Mouse (Mus musculus): ENCODE measurements at regions not wholly inside any gene's neighbourhood (a gene's known extent, or its start where the extent isn't known, plus 50 kb on each side); places are given as distances from the start of the nearest gene placed in this dataset.
A peak's percentile ranks its signal among the peaks of the same experiment; 100 is the strongest.

DNA sequence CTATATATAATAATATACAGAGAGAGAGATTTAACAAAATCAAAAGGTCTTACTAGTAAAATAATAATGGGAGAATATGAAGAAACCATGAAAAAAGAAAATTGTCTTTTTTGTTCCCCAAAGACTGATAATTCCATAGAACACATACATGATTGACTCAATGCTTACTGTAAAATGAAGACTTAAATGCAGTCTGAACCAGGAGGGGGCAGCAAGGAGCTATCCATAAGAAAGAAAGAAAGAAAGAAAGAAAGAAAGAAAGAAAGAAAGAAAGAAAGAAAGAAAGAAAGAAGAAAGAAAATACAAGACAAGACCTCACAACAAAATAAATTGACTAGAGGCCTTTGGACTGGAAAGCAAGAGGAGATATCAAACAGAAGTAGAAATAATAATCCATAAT is 868.8 kb upstream of the Acvr2a start:
- no peak for DNase-seq (ENCODE audit: low read depth)

DNA sequence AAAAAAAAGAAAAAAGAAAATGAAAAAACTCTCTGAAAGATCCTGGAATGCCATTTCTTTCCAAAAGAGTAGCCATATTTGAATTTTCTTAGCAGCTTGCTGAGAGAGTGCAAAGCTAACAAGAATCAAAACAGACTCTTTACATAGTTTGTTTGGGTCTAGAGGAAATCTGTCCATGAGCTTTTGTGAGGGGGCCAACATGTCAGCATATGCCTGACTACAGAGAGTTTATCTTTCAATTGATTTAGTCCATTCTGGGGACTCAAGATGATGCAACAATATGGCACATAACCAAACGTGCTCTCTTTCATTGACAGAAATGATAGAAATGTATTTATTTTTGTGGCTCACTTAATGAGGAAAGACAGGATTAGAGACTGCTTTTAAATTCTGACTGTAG is 822.8 kb upstream of the Acvr2a start:
- DNase-seq (ENCODE audit: low read depth), result no peak

DNA sequence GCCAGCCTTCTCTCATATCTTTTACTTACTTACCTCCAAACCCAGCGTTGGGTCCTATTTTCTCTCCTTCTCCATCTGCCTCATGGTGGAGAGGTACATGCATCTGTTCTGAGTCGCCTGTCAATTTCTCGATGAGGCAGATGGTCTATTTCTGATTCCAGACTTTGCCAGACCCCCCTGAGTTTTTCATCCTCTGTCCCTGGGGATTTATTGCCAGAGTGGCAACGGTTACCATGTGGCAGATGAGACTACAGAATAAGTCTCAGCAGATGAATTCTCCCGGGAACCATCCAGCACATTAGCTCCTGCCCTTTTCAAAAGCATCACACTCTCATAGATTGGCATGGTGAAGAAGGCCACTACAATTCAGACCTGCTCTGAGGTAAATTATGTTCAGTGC is 819.7 kb upstream of the Acvr2a start:
- no peak for DNase-seq (ENCODE audit: low read depth)

DNA sequence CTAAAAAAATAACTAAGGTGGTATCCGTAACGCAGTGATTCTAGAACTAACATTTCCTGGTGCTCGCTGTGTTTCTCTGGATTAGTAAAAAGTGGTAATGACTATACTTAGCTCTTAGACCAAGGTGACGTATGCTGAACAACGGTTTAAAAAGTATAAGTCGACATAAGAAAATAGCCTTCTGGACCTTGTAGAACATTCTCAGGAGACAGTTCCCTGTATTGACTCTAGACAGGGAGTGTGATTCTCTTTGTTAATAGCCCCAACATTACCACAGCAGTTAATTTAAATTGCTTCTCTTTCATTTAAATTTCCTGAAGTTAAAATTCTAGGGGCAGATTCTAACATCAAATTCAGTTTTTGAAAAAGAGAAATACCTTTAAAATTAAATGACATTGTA is 812.7 kb upstream of the Acvr2a start:
- no peak for DNase-seq (ENCODE audit: low read depth)

DNA sequence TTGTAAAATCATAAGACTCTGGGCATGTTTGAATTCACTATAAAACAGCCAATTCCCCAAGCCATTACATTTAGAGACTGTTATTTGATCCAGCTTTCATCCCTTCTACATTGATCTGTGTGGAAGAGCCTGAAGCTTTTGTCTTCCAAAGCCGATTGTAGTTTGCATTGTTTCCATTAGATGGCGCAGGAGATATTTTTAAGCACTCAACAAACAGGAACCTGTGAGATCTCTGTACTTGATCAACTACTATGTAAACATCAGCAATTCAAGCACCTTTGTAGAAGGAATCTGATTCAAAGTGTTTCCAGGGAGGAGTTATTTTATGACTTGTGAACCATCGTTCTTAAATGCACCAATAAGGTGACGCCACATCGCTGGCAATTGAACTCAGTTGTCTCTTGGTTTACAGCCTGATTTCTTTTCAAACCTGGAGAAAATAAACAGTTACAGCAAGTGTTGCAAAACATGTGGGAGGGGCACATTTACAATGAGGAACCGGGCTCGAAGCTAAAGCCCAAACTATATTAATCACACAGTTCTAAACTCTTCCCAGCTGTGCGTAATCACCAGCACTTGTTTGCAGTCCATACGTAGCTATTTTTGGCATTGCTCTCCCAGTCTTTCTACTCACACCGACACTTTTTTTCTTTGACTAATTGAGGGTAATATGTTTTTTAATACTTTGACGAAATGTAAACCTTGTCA is 812.0 kb upstream of the Acvr2a start:
- peak; percentile 73 for DNase-seq (ENCODE audit: low read depth)

DNA sequence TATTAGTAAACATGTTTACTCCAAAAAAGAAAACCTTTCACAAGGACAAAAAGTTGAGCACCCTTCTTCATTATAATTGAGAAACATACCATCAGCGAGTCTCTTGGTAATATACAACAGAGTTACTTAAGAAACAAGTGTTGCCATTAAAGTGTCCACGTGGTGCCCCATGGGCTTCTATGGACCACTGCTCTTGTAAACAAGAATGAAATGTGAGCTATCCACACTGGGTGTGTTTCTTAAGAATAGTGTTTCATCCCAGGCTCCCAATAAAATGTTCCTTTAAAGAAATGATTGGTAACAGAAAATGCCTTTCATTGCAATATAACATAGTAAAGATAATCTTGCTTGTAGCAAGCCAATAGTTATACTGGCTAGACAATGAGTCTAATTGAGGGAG is 803.6 kb upstream of the Acvr2a start:
- no peak for DNase-seq (ENCODE audit: low read depth)

DNA sequence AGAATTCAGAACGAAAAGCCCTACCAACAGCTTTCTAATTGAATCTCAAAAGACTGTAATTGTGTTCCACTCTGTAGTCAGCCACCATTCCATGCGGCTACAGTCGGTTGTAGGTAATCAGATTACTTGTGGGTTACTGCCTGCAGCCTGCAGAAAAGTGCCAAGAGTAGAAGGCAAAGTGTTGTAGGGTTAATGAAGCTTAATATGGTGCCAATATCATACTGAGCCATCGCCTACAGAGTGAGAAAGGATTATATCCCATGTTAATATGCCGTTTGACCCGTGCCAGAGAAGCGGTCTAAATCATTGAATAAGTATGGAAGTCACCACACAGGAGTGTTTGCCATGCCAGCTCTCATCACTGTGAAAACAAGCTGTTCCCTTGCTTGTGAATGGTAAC is 786.4 kb upstream of the Acvr2a start:
- no peak for DNase-seq (ENCODE audit: low read depth)

DNA sequence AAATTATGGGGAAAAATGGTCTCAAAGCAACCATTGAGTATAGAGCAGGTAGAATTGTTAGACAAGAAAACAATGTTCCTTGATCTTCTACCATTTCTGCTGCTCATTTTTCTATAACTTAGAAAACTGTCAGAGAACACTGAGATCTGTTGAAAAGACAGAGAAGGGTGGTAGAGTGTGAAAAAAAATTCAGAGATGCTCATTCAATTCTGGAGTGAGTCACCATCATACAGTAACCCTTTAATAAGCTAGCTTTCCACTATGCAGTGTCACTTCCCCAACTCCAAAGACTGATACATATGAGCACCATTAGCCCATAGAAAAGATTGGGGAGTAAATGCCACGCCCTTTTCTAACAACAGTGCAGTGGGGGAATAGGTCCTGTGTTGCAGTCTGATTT is 752.5 kb upstream of the Acvr2a start:
- no peak for DNase-seq (ENCODE audit: low read depth)

DNA sequence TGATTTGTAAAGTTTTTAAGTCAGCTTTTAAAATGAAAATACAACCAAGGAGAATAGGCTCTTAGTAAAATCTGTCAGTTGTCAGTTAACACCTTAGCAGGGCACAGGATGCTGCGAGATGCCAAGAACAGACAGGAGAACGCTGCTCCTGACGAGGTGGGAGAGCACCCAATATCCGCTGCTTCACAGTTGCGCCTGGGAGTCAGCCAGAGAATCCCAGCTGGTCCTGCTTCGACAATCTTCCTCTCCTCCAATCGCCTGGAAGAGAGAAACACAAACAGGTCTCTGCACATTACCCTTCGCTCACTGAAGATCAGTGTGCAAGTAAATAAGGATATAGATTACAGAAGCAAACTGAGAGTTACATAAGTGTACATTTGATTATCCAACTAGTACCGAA is 750.5 kb upstream of the Acvr2a start:
- DNase-seq (ENCODE audit: low read depth), result no peak

DNA sequence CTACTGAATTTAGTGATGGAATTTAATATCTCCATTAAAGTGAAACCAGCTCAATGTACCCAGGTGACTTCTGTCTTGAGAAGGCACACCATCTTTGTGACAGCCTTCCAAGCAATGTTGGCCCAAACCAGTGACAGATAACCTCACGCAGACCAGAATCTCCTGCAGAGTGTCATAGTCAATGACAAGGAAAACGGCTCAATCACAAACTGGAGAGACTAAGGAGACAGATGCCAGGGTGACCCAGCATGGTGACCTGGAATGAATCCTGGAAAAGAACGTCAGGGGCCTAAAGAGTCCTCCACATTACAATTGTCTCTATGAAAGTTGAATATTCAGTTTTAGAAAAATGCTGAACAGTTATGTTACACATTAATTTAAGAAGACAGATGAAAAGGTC is 748.7 kb upstream of the Acvr2a start:
- no peak for DNase-seq (ENCODE audit: low read depth)

DNA sequence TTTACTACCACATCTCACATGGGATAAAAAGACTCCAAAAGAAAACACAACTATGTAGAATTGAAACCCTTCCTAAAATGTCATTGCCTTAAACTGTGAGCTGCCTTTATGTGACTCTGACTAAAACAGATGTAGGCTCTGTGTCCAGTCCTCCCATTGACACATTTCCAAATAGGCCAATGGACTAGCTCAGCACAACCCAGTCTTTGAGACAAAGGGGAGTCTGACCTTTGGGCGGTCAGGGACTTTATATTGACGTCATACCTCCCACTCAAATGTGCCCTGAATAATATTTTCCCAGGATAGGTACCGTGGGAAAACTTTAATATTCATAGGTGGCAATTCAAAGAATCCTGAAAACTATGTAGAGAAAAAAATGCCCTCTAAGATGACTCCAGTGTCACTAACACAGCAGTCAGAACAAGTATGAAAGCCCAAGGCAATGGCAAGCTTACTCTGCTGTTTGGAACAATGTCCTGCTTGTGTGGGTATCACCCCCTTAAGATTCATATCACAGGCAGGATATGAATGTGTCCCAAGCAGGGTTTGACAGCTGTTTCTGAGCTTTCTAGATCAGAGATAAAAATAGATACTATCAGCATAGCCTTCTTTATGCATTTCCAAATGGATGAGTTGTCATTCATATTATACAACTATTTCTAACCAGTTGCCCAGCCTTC is 731.6 kb upstream of the Acvr2a start:
- DNase-seq (ENCODE audit: low read depth), result no peak

DNA sequence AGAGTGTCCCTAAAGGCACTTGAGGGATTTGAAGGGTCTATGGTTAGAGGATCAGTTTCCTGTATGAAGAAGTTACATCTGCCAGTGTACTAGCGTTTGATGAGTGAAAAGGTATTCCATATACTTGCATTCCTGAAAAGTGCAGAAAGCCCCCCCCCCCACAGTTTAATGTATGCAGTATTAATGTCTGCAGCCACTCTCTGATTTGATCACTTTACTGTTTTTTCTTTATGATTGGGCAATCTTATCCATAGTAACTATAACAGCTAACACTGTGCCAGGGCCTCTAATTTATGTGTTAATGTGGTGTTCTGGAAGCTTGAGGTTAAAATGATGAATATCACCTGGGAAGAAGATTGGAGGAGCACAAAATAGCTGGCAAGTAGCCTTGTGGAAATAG is 715.6 kb upstream of the Acvr2a start:
- DNase-seq (ENCODE audit: low read depth), result no peak

DNA sequence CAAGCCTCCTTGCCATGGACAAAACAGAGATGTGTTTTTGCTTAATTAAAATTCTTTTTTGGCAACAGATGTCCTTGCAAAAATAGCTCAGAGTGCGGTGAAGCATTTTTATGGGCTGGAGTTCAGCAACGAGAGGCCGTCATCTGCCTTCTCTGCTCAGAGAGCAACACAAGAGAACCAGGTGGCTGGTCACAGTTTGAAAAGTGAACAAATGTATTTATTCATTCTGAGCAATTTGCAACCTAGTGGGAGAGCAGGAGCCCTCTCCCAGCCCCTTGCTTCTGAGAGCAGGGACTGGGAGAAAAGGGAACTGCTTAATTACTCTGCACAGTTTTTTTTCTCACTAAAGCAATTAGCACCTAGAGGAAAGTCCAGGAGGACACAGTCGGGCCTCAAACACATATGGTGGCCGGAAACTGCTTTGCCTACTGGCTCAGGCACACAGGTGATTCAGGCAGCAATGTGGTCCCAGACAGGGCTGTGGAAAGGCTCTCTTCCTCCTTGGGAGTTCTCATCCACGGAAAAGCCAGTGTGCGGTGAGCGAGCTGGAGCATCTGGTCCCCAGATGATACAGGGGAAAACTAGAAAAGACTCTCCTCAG is 714.9 kb upstream of the Acvr2a start:
- no peak for DNase-seq (ENCODE audit: low read depth)

DNA sequence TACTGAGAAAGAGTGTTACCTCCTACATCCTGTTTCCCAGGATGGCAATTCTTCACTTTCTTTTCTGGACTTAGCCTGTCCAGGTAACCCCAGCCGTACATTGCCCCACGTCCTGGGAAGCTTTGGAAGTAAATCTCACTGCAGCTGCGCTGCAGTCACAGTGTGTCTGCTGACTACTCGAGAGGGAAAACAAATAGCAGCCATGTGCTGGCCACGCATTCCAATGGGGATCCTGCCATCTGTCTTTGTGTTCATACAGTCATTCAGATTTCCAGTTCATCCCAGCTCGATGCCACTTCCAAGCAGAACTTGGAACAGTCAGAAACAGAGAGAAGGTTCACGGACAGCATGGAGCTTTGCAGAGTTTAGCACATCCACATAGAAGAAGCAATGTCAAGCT is 690.2 kb upstream of the Acvr2a start:
- no peak for DNase-seq (ENCODE audit: low read depth)

DNA sequence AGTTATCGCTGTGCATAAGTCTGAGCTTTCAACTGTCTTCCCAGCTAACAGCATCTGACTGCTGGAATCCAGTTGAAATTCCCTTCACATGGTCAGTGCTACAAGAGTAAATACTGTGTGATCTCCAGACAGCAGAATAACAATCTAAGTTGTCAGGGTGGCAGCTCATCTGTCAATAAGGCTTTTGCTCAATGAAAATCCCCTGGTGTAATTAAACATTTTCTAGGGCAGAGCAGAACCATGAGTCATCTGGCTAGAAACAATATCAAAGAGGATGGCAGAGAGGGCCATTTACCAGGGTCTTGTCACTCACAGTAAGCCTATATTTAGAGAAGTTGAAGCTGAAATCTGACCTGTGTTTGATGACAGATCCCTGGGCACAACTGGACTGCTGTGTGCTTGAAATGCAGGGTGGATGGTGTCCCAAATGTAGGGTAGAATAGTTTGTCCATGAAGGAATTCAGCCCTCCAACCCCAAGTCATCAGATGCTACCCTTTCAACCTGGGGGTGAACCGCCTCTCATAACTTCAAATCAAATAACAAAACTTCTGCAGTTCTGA is 675.8 kb upstream of the Acvr2a start:
- no peak for DNase-seq (ENCODE audit: low read depth)

DNA sequence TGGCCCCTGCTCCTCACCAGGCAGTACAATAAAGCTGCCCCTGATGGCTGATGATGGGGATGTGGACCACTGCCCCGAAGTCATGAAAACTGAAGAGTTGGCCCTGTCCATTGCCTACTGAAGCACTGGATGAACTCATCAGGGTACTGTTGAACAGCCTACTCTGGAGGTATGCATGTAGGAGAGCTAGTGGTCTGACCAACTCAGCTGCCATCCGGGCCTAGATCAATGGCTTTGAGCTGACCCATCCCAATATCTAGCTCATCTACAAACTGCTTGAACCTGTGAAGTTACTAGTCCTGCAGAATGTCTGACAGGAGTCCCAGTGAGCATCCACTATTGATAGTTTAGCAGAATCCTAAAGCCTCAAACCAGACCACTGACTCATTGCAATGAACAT is 672.6 kb upstream of the Acvr2a start:
- no peak for DNase-seq (ENCODE audit: low read depth)

DNA sequence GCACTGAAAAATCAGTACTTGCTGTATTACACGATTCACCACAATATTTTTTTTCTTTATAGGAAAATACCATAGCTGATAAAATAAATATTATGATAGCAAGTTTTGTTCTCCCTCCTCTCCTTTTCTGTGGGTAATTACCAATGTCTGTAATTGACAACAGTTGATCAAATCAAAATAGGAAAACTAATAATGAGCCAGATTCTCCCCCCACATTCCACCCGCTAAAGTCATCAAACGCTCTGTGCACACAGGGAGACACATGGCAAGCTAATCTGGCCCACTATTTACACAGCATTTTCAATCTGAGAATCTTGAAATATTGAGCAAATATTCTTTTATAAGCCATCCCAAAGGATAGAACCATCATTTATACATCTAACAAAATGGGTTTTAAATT is 659.2 kb upstream of the Acvr2a start:
- DNase-seq (ENCODE audit: low read depth), result no peak

DNA sequence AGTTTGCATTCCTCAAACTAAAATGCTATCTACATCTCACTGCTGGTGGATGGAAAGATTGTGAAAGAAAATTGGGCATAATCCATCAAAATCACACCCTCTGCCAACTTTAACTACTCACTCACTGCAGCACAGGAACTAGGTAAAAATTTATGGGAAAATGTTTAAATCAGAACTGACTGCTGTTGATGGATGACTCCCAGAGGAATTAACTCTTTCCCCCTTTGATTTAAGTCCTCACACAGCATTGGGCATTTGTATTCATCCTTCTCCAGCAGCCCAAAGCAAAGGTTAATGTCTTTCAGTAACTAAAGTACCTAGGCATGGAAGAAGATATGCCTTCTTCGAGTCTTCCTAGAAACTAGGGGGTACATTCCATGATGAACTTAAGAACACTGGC is 641.3 kb upstream of the Acvr2a start:
- DNase-seq (ENCODE audit: low read depth), result no peak

DNA sequence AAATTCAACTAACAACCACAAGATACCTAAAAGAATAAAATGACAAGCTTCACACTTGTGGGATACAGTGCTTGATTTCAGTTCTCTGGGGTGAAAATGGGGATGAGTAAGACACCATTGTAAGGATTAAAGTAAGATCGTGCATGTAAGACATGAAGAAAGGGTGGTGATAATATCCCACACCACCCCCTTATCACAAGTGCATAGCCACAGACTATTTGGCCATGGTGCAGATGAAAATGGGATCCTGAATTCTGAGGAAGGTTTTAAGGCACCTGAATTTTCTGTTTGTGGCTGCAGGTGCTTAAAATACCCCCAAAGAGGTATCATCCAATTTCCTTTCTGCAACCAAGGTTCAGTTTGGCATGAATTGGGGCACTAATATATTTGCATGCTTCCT is 627.7 kb upstream of the Acvr2a start:
- no peak for DNase-seq (ENCODE audit: low read depth)

DNA sequence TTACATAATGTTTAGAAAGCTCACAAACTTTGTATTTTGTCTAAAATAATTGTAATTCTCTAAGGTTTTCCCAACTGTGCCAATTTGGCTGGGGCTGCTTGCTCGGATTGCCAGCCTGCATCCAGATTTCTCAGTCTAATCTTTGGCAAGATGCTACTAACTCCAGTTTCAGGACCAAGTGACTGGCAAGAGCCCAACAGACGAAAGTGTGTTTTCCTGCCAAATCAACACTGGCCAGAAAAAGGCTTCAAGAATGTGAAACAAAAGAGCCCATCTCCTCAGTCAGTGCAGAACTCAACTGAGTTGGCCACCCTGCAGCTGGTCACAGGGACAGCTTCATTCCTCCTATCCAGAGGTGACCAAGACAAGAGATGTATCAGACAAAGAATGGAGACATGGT is 627.3 kb upstream of the Acvr2a start:
- DNase-seq (ENCODE audit: low read depth), result no peak

DNA sequence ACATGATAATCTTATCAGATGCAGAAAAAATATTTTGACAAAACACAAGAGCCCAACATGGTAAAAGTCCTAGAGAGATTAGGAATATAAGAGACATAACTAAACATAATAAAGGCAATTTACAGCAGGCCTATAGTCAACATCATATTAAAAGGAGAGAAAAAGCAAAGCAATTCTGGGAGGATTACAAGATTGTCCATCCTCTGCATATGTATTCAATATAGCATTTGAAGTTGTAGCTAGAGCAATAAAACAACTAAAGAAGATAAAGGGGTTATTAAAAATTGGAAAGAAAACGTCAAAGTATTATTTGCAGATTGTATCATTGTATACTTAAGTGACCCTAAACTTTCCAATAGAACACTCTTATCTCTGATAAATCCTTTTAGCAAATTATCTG is 602.1 kb upstream of the Acvr2a start:
- DNase-seq (ENCODE audit: low read depth), result no peak

DNA sequence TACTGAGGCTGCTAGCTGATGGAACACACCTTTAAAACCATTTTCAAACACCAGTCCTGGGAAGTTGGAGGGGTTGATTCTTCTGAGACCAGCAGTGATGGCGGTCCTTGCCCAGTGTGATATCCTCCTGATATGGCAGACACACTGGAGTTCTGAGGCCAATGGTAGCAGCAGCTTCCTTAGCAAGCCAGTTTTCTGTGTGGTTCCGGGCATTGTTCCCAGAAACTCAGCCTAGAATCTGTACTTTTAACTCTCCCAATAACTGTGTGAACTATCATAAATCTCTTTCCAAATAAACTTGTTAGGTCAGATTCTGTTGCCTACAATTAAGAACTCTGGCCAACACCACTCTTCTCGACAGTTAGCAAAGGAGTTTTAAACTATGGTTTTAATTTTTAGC is 593.1 kb upstream of the Acvr2a start:
- DNase-seq (ENCODE audit: low read depth), result no peak

DNA sequence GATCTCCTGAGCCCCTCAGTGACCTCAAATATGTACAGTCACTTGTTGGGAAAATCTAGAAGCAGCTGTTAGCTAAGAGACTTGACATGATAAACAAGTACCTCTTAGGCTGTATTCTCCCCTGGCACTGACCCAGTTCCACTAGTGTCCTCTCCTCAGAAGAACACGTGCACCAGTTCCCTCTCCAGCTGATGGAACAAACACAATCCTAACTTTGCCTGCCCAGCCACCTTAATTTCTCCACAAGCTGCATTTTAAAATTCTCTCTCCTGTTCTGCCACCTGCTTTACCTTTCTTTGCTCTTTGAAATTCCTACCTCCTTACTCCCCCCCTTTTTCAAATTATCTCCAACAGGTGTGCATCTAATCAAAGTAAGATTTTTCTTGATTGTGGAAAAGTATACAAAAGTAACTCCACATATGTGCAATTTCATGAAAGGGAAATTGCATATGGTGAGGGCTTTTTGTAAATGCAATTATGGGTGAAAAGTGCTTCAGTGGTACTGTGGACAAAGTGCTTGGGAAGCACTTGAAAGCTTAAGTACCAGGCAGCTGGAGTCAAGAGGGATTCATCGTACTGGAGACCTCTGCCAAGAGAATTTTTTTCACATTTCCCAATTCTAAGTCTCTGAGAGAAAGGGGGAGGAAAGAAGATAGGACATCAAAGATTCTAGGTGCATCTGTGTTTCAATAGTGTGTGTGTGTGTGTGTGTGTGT is 590.7 kb upstream of the Acvr2a start:
- DNase-seq (ENCODE audit: low read depth), result no peak
